Mouse (Mus musculus) erythroblast, embryonic 14.5 days (primary cell): ENCODE data around the gene Zkscan7. TPM values are rescaled to one million over a fixed set of nuclear protein-coding genes. Genes with fewer than 3 reads are reported as not detected.
"Not testable (repeated sequence)": the region's sequence is repeated elsewhere in the genome, so short reads cannot be mapped to it uniquely, and the experiment has no call there.

Experiments used
- H3K27me3 ChIP-seq: 2 replicates; pipeline ENCODE4 v1.6.1; 2012; ENCODE audit warnings: inconsistent platforms; ENCODE audit not compliant: control insufficient read depth
- H3K36me3 ChIP-seq: 2 replicates; pipeline ENCODE4 v1.6.1; 2012; ENCODE audit warnings: mild to moderate bottlenecking, inconsistent platforms; ENCODE audit not compliant: control insufficient read depth
- H3K4me1 ChIP-seq: 2 replicates; pipeline ENCODE4 v1.6.1; 2012; ENCODE audit warnings: inconsistent platforms; ENCODE audit not compliant: control insufficient read depth
- H3K4me3 ChIP-seq: replicated peaks from 2 replicates; pipeline ENCODE3; 2012; ENCODE audit warnings: moderate library complexity, mild to moderate bottlenecking, inconsistent platforms
- H3K9me3 ChIP-seq: 2 replicates; pipeline ENCODE4 v1.6.1; 2012; ENCODE audit warnings: low read length, inconsistent platforms, mixed read lengths; ENCODE audit not compliant: control insufficient read depth
- GATA1 ChIP-seq: IDR thresholded peaks from 2 replicates; pipeline ENCODE4 v1.6.1; 2012; ENCODE audit warnings: low read length, inconsistent platforms, mixed read lengths
- TAL1 ChIP-seq: IDR thresholded peaks from 3 replicates; pipeline ENCODE4 v1.6.1; 2012; ENCODE audit warnings: low read length, inconsistent platforms, mixed read lengths
- polyA plus RNA-seq: library from polyadenylated mRNA; stranded (reverse); fragments of >175 nt; gene quantifications from 2 replicates; pipeline ENCODE4 v1.2.3, GENCODE M21; 2012

The Zkscan7 gene
- polyA plus RNA-seq = not detected in 2 replicates

GRCm38 (mm10) chr9:122885385-122885784 is at the start of gene Zkscan7:
Gene Zkscan7 (plus strand): TSS chr9:122885685.
- Histone ChIP-seq H3K36me3 (no peaks in the 10 kb centered on the region), H3K4me3 (peak within 1 kb of the TSS; percentile 68), H3K4me1 (peaks cover 11% of the 10 kb centered on the region), H3K27me3 (peaks cover 10% of the 10 kb centered on the region), H3K9me3 (no peaks in the 10 kb centered on the region)
- no peak for TF ChIP-seq GATA1
- TF ChIP-seq TAL1 = no peak

GRCm38 (mm10) chr9:122836126-122836525 is 49.4 kb upstream of the Zkscan7 start:
- Histone ChIP-seq H3K36me3 (peaks cover 4% of the 10 kb centered on the region; the same call in 1 of the 2 replicates), H3K4me1 (no peaks in the 10 kb centered on the region), H3K9me3 (peaks cover 2% of the 10 kb centered on the region; the same call in 1 of the 2 replicates), H3K27me3 (no peaks in the 10 kb centered on the region), H3K4me3 (no peak overlapping the region)
- no peak for TF ChIP-seq TAL1
- TF ChIP-seq GATA1 = no peak

- no peak for TF ChIP-seq TAL1
- no peak for TF ChIP-seq GATA1
- H3K4me3 ChIP-seq = no peak overlapping the region
- peaks cover 2% of the 10 kb centered on the region; the same call in 1 of the 2 replicates for H3K9me3 ChIP-seq
- peaks cover 4% of the 10 kb centered on the region; the same call in 1 of the 2 replicates for H3K36me3 ChIP-seq
- no peaks in the 10 kb centered on the region for H3K4me1 ChIP-seq
- H3K27me3 ChIP-seq = no peaks in the 10 kb centered on the region
These were observed 48.7 kb upstream of the Zkscan7 start for GRCm38 (mm10) chr9:122836790-122837189.

- no peak overlapping the region for H3K4me3 ChIP-seq
- H3K36me3 ChIP-seq = peaks cover 4% of the 10 kb centered on the region; the same call in 1 of the 2 replicates
- no peaks in the 10 kb centered on the region for H3K27me3 ChIP-seq
- no peaks in the 10 kb centered on the region for H3K4me1 ChIP-seq
- TF ChIP-seq GATA1 (no peak), TAL1 (no peak)
- H3K9me3 ChIP-seq = peaks cover 2% of the 10 kb centered on the region; the same call in 1 of the 2 replicates
These were observed 48.3 kb upstream of the Zkscan7 start for GRCm38 (mm10) chr9:122837216-122837615.

- no peak for TF ChIP-seq GATA1
- no peak for TF ChIP-seq TAL1
- Histone ChIP-seq H3K4me1 (no peaks in the 10 kb centered on the region), H3K27me3 (no peaks in the 10 kb centered on the region), H3K36me3 (peaks cover 4% of the 10 kb centered on the region; the same call in 1 of the 2 replicates), H3K9me3 (peaks cover 2% of the 10 kb centered on the region; the same call in 1 of the 2 replicates), H3K4me3 (no peak overlapping the region)
These were observed 47.8 kb upstream of the Zkscan7 start for GRCm38 (mm10) chr9:122837680-122838079.

GRCm38 (mm10) chr9:122843760-122844159 is 41.7 kb upstream of the Zkscan7 start, which contains the start of gene Gm35549:
Gene Gm35549 (minus strand): TSS chr9:122844035.
- H3K27me3 ChIP-seq = no peaks in the 10 kb centered on the region
- peaks cover 6% of the 10 kb centered on the region for H3K9me3 ChIP-seq
- H3K4me1 ChIP-seq = no peaks in the 10 kb centered on the region
- H3K4me3 ChIP-seq = no peak within 1 kb of the TSS
- peaks cover 2% of the 10 kb centered on the region for H3K36me3 ChIP-seq
- no peak for TF ChIP-seq GATA1
- no peak for TF ChIP-seq TAL1

- peaks cover 14% of the 10 kb centered on the region for H3K36me3 ChIP-seq
- H3K27me3 ChIP-seq = no peaks in the 10 kb centered on the region
- no peak overlapping the region for H3K4me3 ChIP-seq
- no peak for TF ChIP-seq TAL1
- TF ChIP-seq GATA1 = no peak
- peaks cover 12% of the 10 kb centered on the region for H3K9me3 ChIP-seq
- no peaks in the 10 kb centered on the region for H3K4me1 ChIP-seq
These were observed 39.9 kb upstream of the Zkscan7 start for GRCm38 (mm10) chr9:122845621-122846020.

- peaks cover 19% of the 10 kb centered on the region for H3K36me3 ChIP-seq
- peaks cover 13% of the 10 kb centered on the region for H3K9me3 ChIP-seq
- no peaks in the 10 kb centered on the region for H3K4me1 ChIP-seq
- TF ChIP-seq GATA1 (no peak), TAL1 (no peak)
- H3K27me3 ChIP-seq = no peaks in the 10 kb centered on the region
- no peak overlapping the region for H3K4me3 ChIP-seq
These were observed 39.3 kb upstream of the Zkscan7 start for GRCm38 (mm10) chr9:122846156-122846555.

- Histone ChIP-seq H3K36me3 (peaks cover 36% of the 10 kb centered on the region), H3K9me3 (peaks cover 25% of the 10 kb centered on the region)
- H3K27me3 ChIP-seq, H3K4me3 ChIP-seq, H3K4me1 ChIP-seq: not testable (repeated sequence)
These were observed 37.6 kb upstream of the Zkscan7 start for GRCm38 (mm10) chr9:122847811-122848311.

GRCm38 (mm10) chr9:122854526-122854925 is 31.0 kb upstream of the Zkscan7 start:
- no peaks in the 10 kb centered on the region; the same call in 1 of the 2 replicates for H3K27me3 ChIP-seq
- H3K36me3 ChIP-seq = peaks cover 93% of the 10 kb centered on the region
- H3K4me1 ChIP-seq = no peaks in the 10 kb centered on the region
- no peak overlapping the region for H3K4me3 ChIP-seq
- peaks cover 68% of the 10 kb centered on the region for H3K9me3 ChIP-seq
- TF ChIP-seq TAL1 = no peak

GRCm38 (mm10) chr9:122855141-122855540 is 30.3 kb upstream of the Zkscan7 start:
- H3K27me3 ChIP-seq, H3K4me3 ChIP-seq, H3K4me1 ChIP-seq: not testable (repeated sequence)
- H3K9me3 ChIP-seq = peaks cover 71% of the 10 kb centered on the region
- peaks cover 95% of the 10 kb centered on the region for H3K36me3 ChIP-seq
